Mouse (Mus musculus) C2C12 (cell line): Measurements from ENCODE around the gene Rhd.

ENCODE experiments used
- CEBPB ChIP-seq: IDR thresholded peaks from one replicate; pipeline ENCODE4 v1.6.1; 2011; ENCODE audit warnings: low read depth, mild to moderate bottlenecking, control low read depth, moderate library complexity
- CTCF ChIP-seq: IDR thresholded peaks from one replicate; pipeline ENCODE4 v1.5.1; 2011; ENCODE audit not compliant: control insufficient read depth, insufficient read depth, insufficient read length
- FOSL1 ChIP-seq: IDR thresholded peaks from one replicate; pipeline ENCODE4 v1.8.0; 2011; ENCODE audit warnings: mild to moderate bottlenecking, low read length; ENCODE audit not compliant: poor library complexity, insufficient read depth, severe bottlenecking
- MAX ChIP-seq: IDR thresholded peaks from one replicate; pipeline ENCODE4 v1.6.1; 2011; ENCODE audit warnings: mild to moderate bottlenecking, control low read depth
- MYOD1 ChIP-seq: IDR thresholded peaks from one replicate; pipeline ENCODE4 v1.6.1; 2011; ENCODE audit warnings: low read depth; ENCODE audit not compliant: control insufficient read depth, insufficient read length
- MYOG ChIP-seq: IDR thresholded peaks from one replicate; pipeline ENCODE4 v1.6.1; 2011; ENCODE audit not compliant: control insufficient read depth, insufficient read length; ENCODE audit errors: extremely low read depth
- USF1 ChIP-seq: IDR thresholded peaks from one replicate; pipeline ENCODE4 v1.6.1; 2011; ENCODE audit warnings: low read depth, mild to moderate bottlenecking, control low read depth, moderate library complexity

GRCm38 (mm10) chr4:134868490-134868889 lies 4.2 kb downstream of the Rhd start:
- no peak for TF ChIP-seq CEBPB
- no peak for TF ChIP-seq CTCF
- no peak for TF ChIP-seq MAX
- TF ChIP-seq MYOG: no peak
- TF ChIP-seq USF1: no peak
- TF ChIP-seq MYOD1: no peak
- TF ChIP-seq FOSL1: no peak
